Mouse (Mus musculus): Measurements from ENCODE around the gene Gopc. TPM values are rescaled to one million over a fixed set of nuclear protein-coding genes. Genes with fewer than 3 reads are reported as not detected.

Gene Gopc
- 10 to 100 TPM; 23.5 TPM for total RNA-seq (2023)

GRCm38 (mm10) chr10:52381845-52382591, at the start of gene Gopc:
Gene Gopc, minus strand, starts transcription at chr10:52382124.

DNA sequence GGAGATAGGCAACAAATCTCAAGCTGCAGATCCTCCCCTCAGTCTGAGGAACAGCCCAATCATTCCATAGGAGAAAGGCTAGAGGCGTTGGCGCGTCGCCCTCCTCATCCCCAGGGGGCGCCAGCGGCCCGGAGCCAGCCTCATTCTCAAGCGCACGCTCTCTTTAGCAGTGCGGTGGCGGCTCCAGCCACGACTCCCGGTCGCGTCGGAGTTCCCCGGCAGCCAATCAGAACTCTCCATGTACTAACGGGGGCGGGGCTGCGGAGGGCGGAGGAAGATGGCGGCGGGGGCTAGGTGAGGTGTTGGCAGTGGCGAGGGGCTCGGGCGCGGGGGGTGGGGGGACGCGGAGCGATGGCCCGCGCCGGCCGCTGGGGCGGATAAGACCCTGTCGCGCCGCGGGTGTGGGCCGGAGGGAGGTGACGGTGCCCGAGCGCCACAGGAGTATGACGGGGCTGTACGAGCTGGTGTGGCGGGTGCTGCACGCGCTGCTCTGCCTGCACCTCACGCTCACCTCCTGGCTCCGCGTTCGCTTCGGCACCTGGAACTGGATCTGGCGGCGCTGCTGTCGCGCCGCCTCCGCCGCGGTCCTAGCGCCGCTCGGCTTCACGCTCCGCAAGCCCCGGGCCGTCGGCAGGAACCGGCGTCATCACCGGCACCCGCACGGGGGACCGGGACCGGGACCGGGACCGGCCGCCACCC, 35.5 kb upstream of the Gopc start, which contains the start of gene Nus1:
Gene Nus1 (plus strand): TSS at position 249 of the 699 bp plus-strand sequence.

GRCm38 (mm10) chr10:52388922-52389430, 7.1 kb upstream of the Gopc start, which contains the start of gene Nepn:
Gene Nepn, plus strand, starts transcription at chr10:52388972.

GRCm38 (mm10) chr10:52358467-52358866, 23.5 kb downstream of the Gopc start, which contains the start of gene Gm26741:
Gene Gm26741, plus strand, starts transcription at chr10:52358767.

Other genes starting within 250 kb of the Gopc start
- not detected for gene Ros1, start 186.9 kb downstream of the Gopc start, total RNA-seq (2023)
- under 1 TPM; 0.17 to 0.18 TPM for gene Dcbld1, start 148.5 kb downstream of the Gopc start, total RNA-seq (2023)
- not detected for gene Gm26741, start 23.4 kb downstream of the Gopc start, total RNA-seq (2023)
- gene Nepn, start 6.8 kb upstream of the Gopc start, total RNA-seq (2023), result not detected
- 10 to 100 TPM; 39.2 to 46.6 TPM for gene Nus1, start 35.4 kb upstream of the Gopc start, total RNA-seq (2023)

All from T-cell, adult 66 days (primary cell).